Mouse (Mus musculus) heart, embryonic 11.5 days (tissue): ENCODE results near the gene Sfxn4. TPM values are rescaled to one million over a fixed set of nuclear protein-coding genes. Genes with fewer than 3 reads are reported as not detected.

Source experiments
- ATAC-seq: fragments of 200-750 bp; cut with Nextera tagmentation; replicated peaks from 2 replicates; pipeline ENCODE4 v1.8.0; 2017; ENCODE audit warnings: moderate library complexity; ENCODE audit not compliant: insufficient number of reproducible peaks, low FRiP score, low TSS enrichment
- H3K27ac ChIP-seq: fragments of 300-500 bp; sonication (generic); 2 replicates; pipeline ENCODE4 v1.5.1; 2014; ENCODE audit warnings: mild to moderate bottlenecking, low read depth, low read length
- H3K27me3 ChIP-seq: fragments of 300-500 bp; sonication (generic); 2 replicates; pipeline ENCODE4 v1.6.1; 2014; ENCODE audit warnings: mild to moderate bottlenecking, low read length, mixed read lengths; ENCODE audit not compliant: control insufficient read depth, insufficient read depth
- H3K36me3 ChIP-seq: fragments of 300-500 bp; sonication (generic); 2 replicates; pipeline ENCODE4 v1.6.1; 2014; ENCODE audit warnings: mild to moderate bottlenecking, low read length, moderate library complexity, mixed read lengths; ENCODE audit not compliant: control insufficient read depth, insufficient read depth
- H3K4me1 ChIP-seq: fragments of 300-500 bp; sonication (generic); 2 replicates; pipeline ENCODE4 v1.6.1; 2014; ENCODE audit warnings: low read length; ENCODE audit not compliant: control insufficient read depth, insufficient read depth
- H3K4me2 ChIP-seq: fragments of 300-500 bp; sonication (generic); 2 replicates; pipeline ENCODE4 v1.6.1; 2014; ENCODE audit warnings: mild to moderate bottlenecking, moderate library complexity
- H3K4me3 ChIP-seq: fragments of 300-500 bp; sonication (generic); 2 replicates; pipeline ENCODE4 v1.5.1; 2014; ENCODE audit warnings: low read depth, low read length
- H3K9ac ChIP-seq: fragments of 300-500 bp; sonication (generic); 2 replicates; pipeline ENCODE4 v1.6.1; 2014; ENCODE audit warnings: mild to moderate bottlenecking, low read depth, low read length, moderate library complexity
- H3K9me3 ChIP-seq: fragments of 300-500 bp; sonication (generic); replicated peaks from 2 replicates; pipeline ENCODE4 v1.6.1; 2016; ENCODE audit warnings: low read length; ENCODE audit not compliant: control insufficient read depth
- WGBS: fragments of 180-500 bp; shearing (Covaris S2); extraction: QIAGEN DNeasy Blood & Tissue Kit; methylation state at CpG from one replicate; pipeline ENCODE4 v1.1.7; 2014; ENCODE audit not compliant: insufficient replicate concordance; 5-methylcytosine and 5-hydroxymethylcytosine counted together
- polyA plus RNA-seq: library from polyadenylated mRNA; unstranded; fragments of >200 nt; fragmentation: Nextera tagmentation; extraction: Ambion mirVana; gene quantifications from 2 replicates; pipeline ENCODE4 v1.2.1, GENCODE M21; 2014

Sfxn4 gene
- polyA plus RNA-seq, 1 experiment from 2014 or later, result 7.3 TPM

DNA sequence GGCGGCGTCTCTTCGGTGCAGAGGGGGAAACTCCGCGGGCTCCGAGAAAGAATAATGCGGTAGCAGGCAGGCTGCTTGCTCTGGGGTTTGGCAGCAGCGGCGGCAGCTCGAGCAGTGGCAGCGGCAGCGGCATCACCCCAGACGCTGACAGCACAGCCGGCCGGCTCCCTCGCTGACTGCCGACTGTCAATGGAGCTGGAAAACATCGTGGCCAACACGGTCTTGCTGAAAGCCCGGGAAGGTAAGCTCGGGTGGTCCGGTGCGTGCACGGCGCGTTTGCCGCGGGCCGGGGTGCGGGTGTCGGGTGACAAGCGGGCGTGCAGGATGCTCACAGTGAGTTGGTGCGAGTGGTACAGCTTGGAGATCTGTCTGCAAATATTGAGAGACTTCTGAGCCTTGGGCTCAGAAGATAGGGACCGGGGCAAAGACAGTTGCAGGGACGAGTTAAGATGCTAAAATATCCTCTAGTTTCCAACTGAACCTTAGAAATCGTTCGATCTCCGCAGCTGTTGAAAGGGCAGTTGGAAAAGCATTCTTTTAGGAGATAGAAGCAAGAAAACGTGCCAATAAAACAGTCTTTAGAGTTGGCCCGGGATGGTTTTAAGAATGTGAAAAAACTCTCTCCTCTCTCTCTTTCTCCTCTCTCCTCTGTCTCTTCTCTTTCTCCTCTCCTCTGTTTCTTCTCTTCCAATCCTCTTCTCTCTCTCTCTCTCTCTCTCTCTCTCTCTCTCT is 29.3 kb upstream of the Sfxn4 start:
- Histone ChIP-seq H3K36me3 (no peaks in the 10 kb centered on the region), H3K9ac (peak overlapping the region; percentile 89), H3K9me3 (no peaks in the 10 kb centered on the region), H3K27me3 (no peaks in the 10 kb centered on the region), H3K27ac (peak overlapping the region; percentile 93), H3K4me1 (peaks cover 21% of the 10 kb centered on the region), H3K4me2 (peak overlapping the region; percentile 85), H3K4me3 (peak overlapping the region; percentile 81)
- under 1% methylated on average over 40 of the region's 41 CpGs for WGBS
- ATAC-seq, result peak; percentile 29; the same call in 1 of the 2 replicates

DNA sequence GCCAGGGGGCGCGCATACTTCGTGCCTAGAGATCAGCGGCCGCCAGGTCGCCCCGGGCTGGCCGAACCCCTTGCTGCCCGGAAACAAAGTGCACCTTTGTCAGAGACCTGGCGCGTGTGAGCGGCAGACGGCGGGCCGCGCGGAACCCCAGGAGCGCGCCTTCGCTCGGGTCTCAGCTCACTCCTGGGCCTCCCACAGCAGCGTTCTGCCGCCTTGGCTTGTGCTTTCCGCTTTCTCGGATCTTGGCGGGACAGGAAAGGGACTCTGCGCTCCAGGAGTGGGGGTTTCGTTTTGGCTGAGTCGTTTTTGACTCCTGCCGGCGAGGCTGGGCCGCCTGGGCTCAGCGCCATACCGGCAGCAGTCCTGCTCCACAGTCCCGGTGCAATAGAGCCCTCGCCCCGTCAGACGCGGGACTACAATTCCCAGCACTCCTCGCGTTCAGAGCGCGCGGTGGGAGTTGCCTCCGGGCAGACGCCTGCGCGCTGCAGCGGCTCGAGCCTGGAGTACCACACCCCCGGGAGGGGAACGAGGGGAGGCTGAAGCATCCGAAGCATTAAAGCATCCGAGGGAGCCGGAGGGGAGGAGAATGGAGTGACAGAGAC is 28.5 kb upstream of the Sfxn4 start, which contains the start of gene Grk5:
Gene Grk5 (plus strand): TSS at position 36 of the 602 bp plus-strand sequence.
- WGBS, result under 1% methylated on average over 54 of the region's 55 CpGs
- ATAC-seq, result peak; percentile 97
- Histone ChIP-seq H3K4me1 (peaks cover 15% of the 10 kb centered on the region), H3K36me3 (no peaks in the 10 kb centered on the region), H3K27ac (peak within 1 kb of the TSS; percentile 93), H3K27me3 (no peaks in the 10 kb centered on the region), H3K4me2 (peak within 1 kb of the TSS; percentile 85), H3K4me3 (peak within 1 kb of the TSS; percentile 81), H3K9ac (peak within 1 kb of the TSS; percentile 89), H3K9me3 (no peaks in the 10 kb centered on the region)

GRCm38 (mm10) chr19:60889101-60889713 is 27.9 kb upstream of the Sfxn4 start:
- peak overlapping the region; percentile 93 for H3K27ac ChIP-seq
- 7% methylated on average over 17 of the region's 17 CpGs for WGBS
- H3K4me3 ChIP-seq, result peak overlapping the region; percentile 81
- no peaks in the 10 kb centered on the region for H3K36me3 ChIP-seq
- H3K9ac ChIP-seq, result peak overlapping the region; percentile 89
- H3K4me1 ChIP-seq, result peaks cover 15% of the 10 kb centered on the region
- H3K4me2 ChIP-seq, result peak overlapping the region; percentile 85
- 0 out of 2 replicates have a peak, but pooled peaks have one; percentile 46 for ATAC-seq
- no peaks in the 10 kb centered on the region for H3K9me3 ChIP-seq
- no peaks in the 10 kb centered on the region for H3K27me3 ChIP-seq

GRCm38 (mm10) chr19:60887637-60888036 is 26.4 kb upstream of the Sfxn4 start:
- 53% methylated on average over 2 of the region's 2 CpGs for WGBS
- no peak overlapping the region for H3K4me2 ChIP-seq
- H3K27me3 ChIP-seq, result no peaks in the 10 kb centered on the region
- no peaks in the 10 kb centered on the region for H3K36me3 ChIP-seq
- H3K27ac ChIP-seq, result no peak overlapping the region
- peaks cover 15% of the 10 kb centered on the region for H3K4me1 ChIP-seq
- no peaks in the 10 kb centered on the region for H3K9me3 ChIP-seq
- no peak for ATAC-seq
- H3K4me3 ChIP-seq, result no peak overlapping the region
- no peak overlapping the region for H3K9ac ChIP-seq

DNA sequence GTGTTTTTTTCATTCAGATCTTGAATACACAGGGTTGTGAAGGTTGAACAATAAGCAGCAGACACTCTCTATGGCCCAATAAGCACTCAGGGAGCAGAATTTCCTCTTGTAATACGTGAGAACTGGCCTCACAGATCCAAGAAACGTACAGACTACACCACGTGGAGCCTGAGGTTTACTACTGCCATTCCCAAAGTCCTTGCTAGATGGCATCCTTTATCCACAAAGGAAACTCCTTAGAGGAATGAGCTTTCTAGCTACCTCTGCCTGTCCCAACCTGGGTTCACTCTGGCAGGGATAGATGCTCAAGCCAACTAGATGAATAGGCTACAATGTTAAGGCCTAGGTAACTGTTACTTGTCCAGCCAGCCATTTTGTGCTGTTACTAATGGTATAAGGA is 21.9 kb upstream of the Sfxn4 start:
- H3K9ac ChIP-seq, result no peak overlapping the region
- H3K4me2 ChIP-seq, result no peak overlapping the region
- no peak overlapping the region for H3K27ac ChIP-seq
- no peaks in the 10 kb centered on the region for H3K36me3 ChIP-seq
- no peaks in the 10 kb centered on the region for H3K4me1 ChIP-seq
- WGBS, result 10% methylated on average over 3 of the region's 3 CpGs
- no peaks in the 10 kb centered on the region for H3K9me3 ChIP-seq
- H3K27me3 ChIP-seq, result no peaks in the 10 kb centered on the region
- no peak for ATAC-seq
- H3K4me3 ChIP-seq, result no peak overlapping the region

DNA sequence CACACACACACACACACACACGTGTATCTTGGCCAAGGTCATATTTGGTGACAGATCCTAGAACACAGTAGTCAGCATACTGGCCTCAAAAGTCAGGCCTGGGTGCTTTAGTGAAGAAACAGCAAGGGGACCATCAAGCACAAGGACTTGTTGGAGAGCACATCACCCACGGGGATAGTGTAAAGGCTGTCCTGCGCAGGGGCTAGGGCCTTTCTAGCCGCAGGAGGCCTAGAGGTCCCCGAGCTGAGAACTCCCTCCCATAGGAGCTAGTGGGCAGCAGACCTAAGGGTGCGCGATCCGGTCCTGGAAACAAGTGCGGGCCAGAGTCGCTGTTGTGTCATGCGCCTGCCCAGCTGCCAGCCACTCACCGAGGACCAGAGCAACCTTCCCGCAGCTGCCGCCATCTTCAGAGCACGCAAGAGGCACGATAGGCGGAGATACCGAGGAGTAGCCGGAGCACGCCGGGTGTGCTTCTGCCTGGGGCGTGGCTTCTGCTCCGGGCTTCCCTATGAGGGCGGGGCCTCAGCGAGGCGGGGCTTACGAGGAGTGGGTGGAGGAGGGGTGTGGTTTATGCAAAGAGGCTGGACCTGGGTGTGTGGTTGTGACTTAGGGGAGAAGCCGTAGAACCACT is 12.9 kb upstream of the Sfxn4 start, which contains the start of gene Prdx3:
Gene Prdx3 (minus strand): TSS at position 493 of the 631 bp plus-strand sequence.
- H3K27ac ChIP-seq, result peak within 1 kb of the TSS; percentile 85

DNA sequence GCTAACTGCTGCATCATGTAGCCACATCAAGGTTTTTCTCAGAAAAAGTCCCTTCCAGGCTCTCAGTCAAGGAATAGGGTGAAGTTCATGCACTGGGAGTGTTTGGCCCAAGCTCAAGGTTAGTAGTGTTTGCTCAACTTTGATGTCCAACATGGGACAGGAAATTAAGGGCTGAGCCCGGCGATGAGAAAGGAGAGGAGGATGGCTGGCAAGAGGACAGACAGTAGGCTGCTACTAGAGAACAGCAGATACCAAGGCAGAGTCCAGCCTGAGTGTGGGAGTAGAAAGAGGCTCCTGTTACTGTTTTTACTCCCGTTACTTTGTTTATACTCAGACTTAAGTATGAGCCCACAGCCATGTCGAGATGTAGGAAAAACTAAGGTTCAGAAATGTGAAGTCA is 12.2 kb upstream of the Sfxn4 start:
- no peak for ATAC-seq
- Histone ChIP-seq H3K27me3 (no peaks in the 10 kb centered on the region), H3K36me3 (peaks cover 11% of the 10 kb centered on the region; the same call in 1 of the 2 replicates), H3K4me2 (peak overlapping the region; percentile 79), H3K4me3 (peak overlapping the region; percentile 79), H3K27ac (peak overlapping the region; percentile 85), H3K9me3 (no peaks in the 10 kb centered on the region), H3K9ac (peak overlapping the region; percentile 86), H3K4me1 (peaks cover 7% of the 10 kb centered on the region; the same call in 1 of the 2 replicates)
- WGBS, result 20% methylated on average over 4 of the region's 4 CpGs

More for the DNA sequence above, 12.9 kb upstream of the Sfxn4 start, which contains the start of gene Prdx3:
- Histone ChIP-seq H3K4me3 (peak within 1 kb of the TSS; percentile 79), H3K36me3 (peaks cover 6% of the 10 kb centered on the region; the same call in 1 of the 2 replicates), H3K4me2 (peak within 1 kb of the TSS; percentile 79), H3K4me1 (peaks cover 7% of the 10 kb centered on the region; the same call in 1 of the 2 replicates), H3K9me3 (no peaks in the 10 kb centered on the region), H3K27me3 (no peaks in the 10 kb centered on the region), H3K9ac (peak within 1 kb of the TSS; percentile 86)
- WGBS, result under 1% methylated on average over 28 of the region's 28 CpGs
- peak; percentile 99 for ATAC-seq

GRCm38 (mm10) chr19:60872272-60872671 is 11.0 kb upstream of the Sfxn4 start:
- ATAC-seq, result no peak; the same call in 1 of the 2 replicates
- H3K9ac ChIP-seq, result 0 out of 2 replicates have a peak overlapping the region, but pooled peaks have one; percentile 22

More at GRCm38 (mm10) chr19:60872272-60872671, 11.0 kb upstream of the Sfxn4 start:
- no peaks in the 10 kb centered on the region for H3K27me3 ChIP-seq
- WGBS, result 18% methylated on average over 1 of the region's 1 CpGs
- no peaks in the 10 kb centered on the region for H3K9me3 ChIP-seq
- H3K27ac ChIP-seq, result peak overlapping the region; percentile 71
- peaks cover 7% of the 10 kb centered on the region; the same call in 1 of the 2 replicates for H3K4me1 ChIP-seq
- H3K4me3 ChIP-seq, result peak overlapping the region; percentile 12; the same call in 1 of the 2 replicates
- peak overlapping the region; percentile 79 for H3K4me2 ChIP-seq
- peaks cover 11% of the 10 kb centered on the region; the same call in 1 of the 2 replicates for H3K36me3 ChIP-seq
